Mouse (Mus musculus): Measurements from ENCODE around the gene Mxd4.

- TF ChIP-seq CTCF (IDR thresholded peaks at IDR 0.05; ENCODE audit: extremely low read depth, insufficient read depth, insufficient read length, insufficient replicate concordance) (no peak), POLR2A (IDR thresholded peaks at IDR 0.05; ENCODE audit: low read depth, low read length) (no peak)
Measured at GRCm38 (mm10) chr5:34177821-34178220, 9.7 kb downstream of the Mxd4 start.
